In the genomic region with DNA sequence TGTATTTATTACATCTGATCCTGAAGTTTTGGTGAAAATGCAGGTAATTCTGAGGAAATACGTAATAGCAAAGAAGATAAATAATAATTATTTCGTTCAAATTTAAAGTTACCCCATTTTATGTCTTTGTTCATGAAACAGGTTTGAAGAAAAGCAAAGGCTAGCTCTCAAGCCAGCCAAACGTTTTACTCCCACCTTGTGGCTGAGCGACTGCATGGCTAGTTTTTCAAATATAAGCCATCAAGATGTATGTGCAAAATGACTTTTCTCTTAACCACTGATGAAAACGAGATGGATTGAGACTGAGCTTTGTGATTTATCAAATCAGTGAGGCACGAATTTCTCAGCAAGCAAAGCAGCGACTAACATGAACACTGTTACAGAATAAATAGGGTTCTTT, we compare ENCODE assay signal across 14 mouse cellular contexts.
DNase-seq lines count a peak whose midpoint lies in the region; ATAC-seq and TF ChIP-seq lines count a peak whose summit lies in the region.
"Had no signal": no experiment of that assay in that cellular context is flagged by ENCODE, and none has a peak within 500 bp of the region (broad histone marks: within the 10 kb centered on the region; RNA-seq: fewer than 3 reads in every experiment).

No protein-coding gene starts in this region.

- peaks cover 4% of the 10 kb centered on the region for H3K4me1 ChIP-seq in hindbrain, embryonic 14.5 days (replicated peaks; ENCODE audit: control insufficient read depth, insufficient read depth, low read length)
- 0 out of 2 replicates have a peak, but pooled peaks cover 4% of the 10 kb centered on the region for H3K4me1 ChIP-seq in hindbrain, embryonic 12.5 days
- peaks cover 4% of the 10 kb centered on the region; the same call in 1 of the 2 replicates for H3K4me1 ChIP-seq in midbrain, embryonic 16.5 days (ENCODE audit: control insufficient read depth, insufficient read depth, low read length)
- no peaks in the 10 kb centered on the region for H3K4me1 ChIP-seq in midbrain, embryonic 10.5 days

- no peak overlapping the region for H3K4me3 ChIP-seq in hindbrain, embryonic 14.5 days (replicated peaks; ENCODE audit: low read length)
- H3K4me3 ChIP-seq in hindbrain, embryonic 12.5 days, result no peak overlapping the region
- H3K4me3 ChIP-seq in midbrain, embryonic 16.5 days (ENCODE audit: low read depth, low read length), result no peak overlapping the region
- H3K4me3 ChIP-seq in midbrain, embryonic 10.5 days, result no peak overlapping the region
- H3K4me3 ChIP-seq: heart, adult 2 months had no signal

- peak; percentile 55; the same call in 1 of the 2 replicates for ATAC-seq in hindbrain, embryonic 14.5 days (ENCODE audit: low FRiP score)
- ATAC-seq in hindbrain, embryonic 12.5 days (ENCODE audit: low FRiP score), result no peak
- ATAC-seq in midbrain, embryonic 16.5 days, result peak; percentile 58; the same call in 1 of the 2 replicates

- H3K36me3 ChIP-seq in hindbrain, embryonic 14.5 days (replicated peaks; ENCODE audit: control insufficient read depth, insufficient read depth), result no peaks in the 10 kb centered on the region
- H3K36me3 ChIP-seq in hindbrain, embryonic 12.5 days, result no peaks in the 10 kb centered on the region
- no peaks in the 10 kb centered on the region for H3K36me3 ChIP-seq in midbrain, embryonic 16.5 days (ENCODE audit: control insufficient read depth, insufficient read depth, low read length)
- H3K36me3 ChIP-seq in midbrain, embryonic 10.5 days, result no peaks in the 10 kb centered on the region

- TF ChIP-seq CTCF in brain, embryonic 14.5 days (IDR thresholded peaks at IDR 0.05; ENCODE audit: borderline replicate concordance, extremely low read depth, insufficient read depth, insufficient read length), result peak; percentile 64; the same call in 1 of the 2 replicates

- 43% methylated on average over 7 of the region's 7 CpGs for WGBS in hindbrain, embryonic 14.5 days
- WGBS in hindbrain, embryonic 12.5 days, result 58% methylated on average over 7 of the region's 7 CpGs
- 40% methylated on average over 7 of the region's 7 CpGs for WGBS in midbrain, embryonic 16.5 days
- WGBS in midbrain, embryonic 10.5 days, result 58% methylated on average over 7 of the region's 7 CpGs

- H3K9ac ChIP-seq in hindbrain, embryonic 14.5 days, result no peak overlapping the region
- no peak overlapping the region for H3K9ac ChIP-seq in hindbrain, embryonic 12.5 days
- no peak overlapping the region for H3K9ac ChIP-seq in midbrain, embryonic 16.5 days (ENCODE audit: low read depth, low read length)

- DNase-seq in hindbrain, embryonic 14.5 days (ENCODE audit: low spot score), result peak; percentile 74
- DNase-seq in midbrain, embryonic 10.5 days (ENCODE audit: low spot score), result no peak
- peak; percentile 85 for DNase-seq in brain, embryonic 14.5 days (ENCODE audit: low read depth)
- peak; percentile 7 for DNase-seq in right cerebral cortex, postnatal 4 days
- no peak for DNase-seq in frontal cortex, postnatal 10 days (ENCODE audit: low spot score in 2 of 2)
- DNase-seq: cerebellum, adult 9-11 months; heart, adult 2 months; heart, postnatal 36 days; kidney, adult 9 months; layer of hippocampus, adult 9-11 months; liver; thymus, postnatal 25 days had no signal

- H3K9me3 ChIP-seq in hindbrain, embryonic 14.5 days (ENCODE audit: control insufficient read depth, low read length), result no peaks in the 10 kb centered on the region
- no peaks in the 10 kb centered on the region for H3K9me3 ChIP-seq in hindbrain, embryonic 12.5 days (replicated peaks)
- no peaks in the 10 kb centered on the region for H3K9me3 ChIP-seq in midbrain, embryonic 16.5 days (replicated peaks; ENCODE audit: control insufficient read depth, low read length, poor library complexity, severe bottlenecking)
- no peaks in the 10 kb centered on the region for H3K9me3 ChIP-seq in midbrain, embryonic 10.5 days (replicated peaks)

- no peak for TF ChIP-seq POLR2A in brain, embryonic 14.5 days (IDR thresholded peaks at IDR 0.05; ENCODE audit: borderline replicate concordance, extremely low read depth, insufficient read depth, insufficient read length, poor library complexity, severe bottlenecking)

- no peaks in the 10 kb centered on the region for H3K27me3 ChIP-seq in hindbrain, embryonic 14.5 days (ENCODE audit: control insufficient read depth, insufficient read depth, low read length)
- H3K27me3 ChIP-seq in hindbrain, embryonic 12.5 days, result no peaks in the 10 kb centered on the region
- H3K27me3 ChIP-seq in midbrain, embryonic 16.5 days (ENCODE audit: control insufficient read depth, insufficient read depth, low read depth, low read length), result no peaks in the 10 kb centered on the region
- H3K27me3 ChIP-seq in midbrain, embryonic 10.5 days (ENCODE audit: low read depth, poor library complexity, severe bottlenecking), result no peaks in the 10 kb centered on the region

- no peak overlapping the region; the same call in 1 of the 2 replicates for H3K27ac ChIP-seq in hindbrain, embryonic 14.5 days
- no peak overlapping the region for H3K27ac ChIP-seq in hindbrain, embryonic 12.5 days
- no peak overlapping the region for H3K27ac ChIP-seq in midbrain, embryonic 16.5 days (ENCODE audit: low read length)
- H3K27ac ChIP-seq in midbrain, embryonic 10.5 days (replicated peaks), result no peak overlapping the region
- H3K27ac ChIP-seq: heart, adult 2 months had no signal

- no peak overlapping the region for H3K4me2 ChIP-seq in hindbrain, embryonic 14.5 days (replicated peaks)
- no peak overlapping the region for H3K4me2 ChIP-seq in hindbrain, embryonic 12.5 days (replicated peaks)
- H3K4me2 ChIP-seq in midbrain, embryonic 16.5 days (ENCODE audit: low read length), result no peak overlapping the region

Comparison
In these comparisons a context has a peak if more than half of its experiments do, and no peak if none do; other contexts are left out.
1. DNase-seq: peak in hindbrain, embryonic 14.5 days (single experiment), brain, embryonic 14.5 days (single experiment) and right cerebral cortex, postnatal 4 days (single experiment); none in midbrain, embryonic 10.5 days (single experiment) and frontal cortex, postnatal 10 days (0 of 2).